27 mouse cellular contexts compared by ENCODE assay signal in genomic region chr17:50503075-50503474, GRCm38 (mm10). TPM values are rescaled to one million over a fixed set of nuclear protein-coding genes. Genes with fewer than 3 reads are reported as not detected.
DNase-seq lines count a peak whose midpoint lies in the region; ATAC-seq and TF ChIP-seq lines count a peak whose summit lies in the region.
"Had no signal": no experiment of that assay in that cellular context is flagged by ENCODE, and none has a peak within 500 bp of the region (broad histone marks: within the 10 kb centered on the region; RNA-seq: fewer than 3 reads in every experiment).

No protein-coding gene starts in this region.

- TF ChIP-seq CTCF in heart, postnatal 0 days (IDR thresholded peaks at IDR 0.05; ENCODE audit: low read depth), result no peak

- H3K27ac ChIP-seq in heart, postnatal 0 days (ENCODE audit: low read depth), result no peak overlapping the region
- H3K27ac ChIP-seq in heart, embryonic 11.5 days (ENCODE audit: low read depth, low read length), result no peak overlapping the region
- H3K27ac ChIP-seq: forebrain, embryonic 10.5 days; heart, embryonic 10.5 days; hindbrain, embryonic 10.5 days; hindbrain, postnatal 0 days; left cerebral cortex, adult 2 months; limb, embryonic 10.5 days; neural tube, embryonic 12.5 days had no signal

- 0 out of 2 replicates have a peak, but pooled peaks cover 3% of the 10 kb centered on the region for H3K4me1 ChIP-seq in heart, postnatal 0 days (ENCODE audit: control insufficient read depth, insufficient read depth)
- H3K4me1 ChIP-seq in heart, embryonic 11.5 days (ENCODE audit: control insufficient read depth, insufficient read depth, low read length), result no peaks in the 10 kb centered on the region
- H3K4me1 ChIP-seq: heart, embryonic 10.5 days; neural tube, embryonic 12.5 days had no signal

- H3K4me2 ChIP-seq in heart, postnatal 0 days (ENCODE audit: low read depth, low read length), result no peak overlapping the region
- H3K4me2 ChIP-seq in heart, embryonic 11.5 days, result no peak overlapping the region
- H3K4me2 ChIP-seq: neural tube, embryonic 12.5 days had no signal

- intact Hi-C loops in left cerebral cortex, postnatal 4 days (cut with DNase I), result loop anchor here (10.0 kb wide), 1 partner anchor 292 kb away; no protein-coding TSS in a partner anchor
- intact Hi-C loops in left cerebral cortex, postnatal 14 days (cut with DNase I), result loop anchor here (10.0 kb wide), 1 partner anchor 292 kb away; no protein-coding TSS in a partner anchor

- no peaks in the 10 kb centered on the region for H3K9me3 ChIP-seq in heart, postnatal 0 days (replicated peaks; ENCODE audit: control insufficient read depth, low read length)
- H3K9me3 ChIP-seq in heart, embryonic 11.5 days (replicated peaks; ENCODE audit: control insufficient read depth, low read length), result no peaks in the 10 kb centered on the region
- H3K9me3 ChIP-seq: forebrain, embryonic 10.5 days; heart, embryonic 10.5 days; hindbrain, embryonic 10.5 days; limb, embryonic 10.5 days; megakaryocyte, embryonic 14.5 days; neural tube, embryonic 12.5 days had no signal

- peak; percentile 53; the same call in 1 of the 2 replicates for ATAC-seq in heart, postnatal 0 days (ENCODE audit: insufficient read depth, low read depth)
- ATAC-seq in heart, embryonic 11.5 days (replicated peaks; ENCODE audit: insufficient number of reproducible peaks, low FRiP score, low TSS enrichment), result no peak
- ATAC-seq in megakaryocyte progenitor cell, adult 5-6 weeks (replicated peaks; ENCODE audit: poor library complexity), result no peak
- ATAC-seq: forebrain, embryonic 16.5 days; hindbrain, postnatal 0 days; Patski had no signal

- DNase-seq in heart, postnatal 0 days (ENCODE audit: low spot score), result no peak
- DNase-seq in left cerebral cortex, postnatal 4 days, result peak; percentile 10
- DNase-seq in left cerebral cortex, postnatal 14 days (ENCODE audit: low spot score in 2 of 2), result no peak
- peak; percentile 75 for DNase-seq in kidney, adult 9 months
- DNase-seq in kidney, postnatal 36 days, result peak; percentile 69 to 78
- DNase-seq: adrenal gland, postnatal 36 days; cerebellum, adult 9-11 months; gastrocnemius, postnatal 36 days; heart, postnatal 10 days; liver; lung, adult 2 months; lung, postnatal 14 days; midbrain, embryonic 14.5 days; thymus, postnatal 14 days had no signal

- H3K9ac ChIP-seq in heart, postnatal 0 days (replicated peaks; ENCODE audit: low read depth, low read length), result no peak overlapping the region
- H3K9ac ChIP-seq in heart, embryonic 11.5 days (ENCODE audit: low read depth, low read length), result no peak overlapping the region
- H3K9ac ChIP-seq: neural tube, embryonic 12.5 days had no signal

- 67% methylated on average over 7 of the region's 7 CpGs for WGBS in heart, postnatal 0 days
- WGBS in heart, embryonic 11.5 days (ENCODE audit: insufficient replicate concordance), result 74% methylated on average over 7 of the region's 7 CpGs

- H3K4me3 ChIP-seq in heart, postnatal 0 days (ENCODE audit: low read depth, low read length), result no peak overlapping the region
- H3K4me3 ChIP-seq in heart, embryonic 11.5 days (ENCODE audit: low read depth, low read length), result no peak overlapping the region
- H3K4me3 ChIP-seq: forebrain, embryonic 10.5 days; heart, embryonic 10.5 days; hindbrain, embryonic 10.5 days; left cerebral cortex, adult 2 months; limb, embryonic 10.5 days; megakaryocyte, embryonic 14.5 days; neural tube, embryonic 12.5 days had no signal

- H3K27me3 ChIP-seq in heart, postnatal 0 days (ENCODE audit: control insufficient read depth, insufficient read depth, low read length), result no peaks in the 10 kb centered on the region
- no peaks in the 10 kb centered on the region for H3K27me3 ChIP-seq in heart, embryonic 11.5 days (ENCODE audit: control insufficient read depth, insufficient read depth, low read length)
- H3K27me3 ChIP-seq: neural tube, embryonic 12.5 days had no signal

- no peaks in the 10 kb centered on the region for H3K36me3 ChIP-seq in heart, postnatal 0 days (replicated peaks; ENCODE audit: control insufficient read depth, insufficient read depth, low read length)
- H3K36me3 ChIP-seq in heart, embryonic 11.5 days (ENCODE audit: control insufficient read depth, insufficient read depth, low read length), result no peaks in the 10 kb centered on the region
- H3K36me3 ChIP-seq: forebrain, embryonic 10.5 days; G1E; heart, embryonic 10.5 days; hindbrain, embryonic 10.5 days; limb, embryonic 10.5 days; neural tube, embryonic 12.5 days had no signal

- no peak for TF ChIP-seq EP300 in heart, postnatal 0 days (IDR thresholded peaks at IDR 0.05; ENCODE audit: low read depth)

RNA-seq across cellular contexts. Expression of gene Plcl2, which starts 6.1 kb away (rescaled TPM):
- total RNA-seq in heart, postnatal 0 days (2014; rRNA removed; ENCODE audit: low replicate concordance), result 11.4 and 22.7 TPM in 2 replicates
- polyA plus RNA-seq in heart, postnatal 0 days (2015; fragmentation: Nextera tagmentation; extraction: Ambion mirVana), result 2.4 and 3.0 TPM in 2 replicates
- polyA plus RNA-seq in heart, embryonic 11.5 days (2014; fragmentation: Nextera tagmentation; extraction: Ambion mirVana), result 4.0 and 5.2 TPM in 2 replicates
- total RNA-seq in left cerebral cortex, postnatal 4 days (2021), result 10 to 100 TPM; 51.2 to 52.0 TPM
- total RNA-seq in left cerebral cortex, postnatal 14 days (2021), result 10 to 100 TPM; 75.0 to 76.0 TPM
- 25.0 and 29.6 TPM in 2 replicates for total RNA-seq in megakaryocyte progenitor cell, adult 5-6 weeks (2015)
- total RNA-seq in megakaryocyte progenitor cell, adult 5-6 weeks (2017), result 28.1 and 28.5 TPM in 2 replicates
- polyA plus RNA-seq: G1E, Patski had no signal

Comparison
In these comparisons a context has a peak if more than half of its experiments do, and no peak if none do; other contexts are left out.
1. DNase-seq: peak in left cerebral cortex, postnatal 4 days (single experiment), kidney, adult 9 months (single experiment) and kidney, postnatal 36 days (2 of 2); none in heart, postnatal 0 days (single experiment) and left cerebral cortex, postnatal 14 days (0 of 2).